Mouse (Mus musculus): ENCODE data around the gene 1700023F06Rik. TPM values are rescaled to one million over a fixed set of nuclear protein-coding genes. Genes with fewer than 3 reads are reported as not detected.
"Not testable (repeated sequence)": the region's sequence is repeated elsewhere in the genome, so short reads cannot be mapped to it uniquely, and the experiment has no call there.

Gene 1700023F06Rik
- total RNA-seq, 2 experiments from 2014 or later, result not detected

GRCm38 (mm10) chr11:103223444-103223843, 15.1 kb upstream of the 1700023F06Rik start:
- no peak for DNase-seq (ENCODE audit: low spot score in 2 of 2)

DNA sequence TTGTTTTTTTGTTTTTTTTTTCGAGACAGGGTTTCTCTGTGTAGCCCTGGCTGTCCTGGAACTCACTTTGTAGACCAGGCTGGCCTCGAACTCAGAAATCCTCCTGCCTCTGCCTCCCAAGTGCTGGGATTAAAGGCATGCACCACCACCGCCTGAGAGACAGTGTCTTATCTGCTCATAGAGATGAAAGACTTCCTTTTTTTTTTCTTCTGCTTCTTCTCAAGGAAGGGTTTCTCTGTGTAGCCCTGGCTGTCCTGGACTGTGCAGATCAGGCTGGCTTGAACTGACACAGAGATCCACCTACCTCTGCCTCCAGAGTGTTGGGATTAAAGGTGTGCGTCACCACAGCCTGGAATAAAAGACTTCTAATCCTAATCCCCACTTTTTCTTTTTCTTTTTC, 14.4 kb upstream of the 1700023F06Rik start:
- DNase-seq (ENCODE audit: low spot score in 2 of 2), result not testable (repeated sequence)

DNA sequence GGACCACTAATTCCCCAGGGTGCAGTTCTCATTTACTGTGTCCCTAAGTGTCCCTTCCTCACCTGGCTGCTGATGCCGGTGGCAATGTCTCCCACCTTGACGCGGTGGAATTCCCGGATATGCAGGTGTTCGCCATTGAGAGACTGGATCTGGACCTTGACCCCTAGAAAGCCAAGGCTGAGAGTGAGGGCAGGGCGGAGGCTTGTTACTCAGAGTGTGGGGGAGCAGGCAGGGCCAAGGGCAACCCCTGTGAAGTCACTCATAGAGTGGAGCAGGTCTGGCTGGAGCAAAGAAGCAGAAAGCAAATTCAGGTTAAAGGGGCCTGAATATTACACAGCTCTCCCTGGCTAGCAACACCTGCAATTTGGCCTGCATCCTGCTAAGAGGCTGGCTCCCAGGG, 13.1 kb upstream of the 1700023F06Rik start:
- DNase-seq (ENCODE audit: low spot score in 2 of 2), result no peak

DNA sequence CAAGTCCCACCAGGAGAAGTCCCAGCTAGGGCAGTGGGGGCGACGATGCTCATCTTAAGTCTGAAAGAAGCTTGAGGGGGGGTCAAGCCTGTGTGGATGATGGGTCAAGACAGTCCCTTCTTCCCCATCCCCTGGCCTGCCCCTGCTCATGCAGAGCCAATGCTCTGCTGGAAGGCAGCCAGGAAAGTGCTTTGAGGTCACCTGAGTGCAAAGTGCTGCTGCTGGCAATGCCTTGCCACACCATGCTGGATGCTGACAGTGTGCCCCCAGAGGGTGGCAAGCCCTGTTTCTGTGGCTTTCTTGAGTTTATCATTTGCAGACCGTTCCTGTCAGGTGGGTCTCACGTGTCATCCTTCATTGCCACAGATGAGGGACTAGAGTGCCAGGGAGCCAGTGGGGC, 11.6 kb upstream of the 1700023F06Rik start:
- DNase-seq (ENCODE audit: low spot score in 2 of 2), result no peak

DNA sequence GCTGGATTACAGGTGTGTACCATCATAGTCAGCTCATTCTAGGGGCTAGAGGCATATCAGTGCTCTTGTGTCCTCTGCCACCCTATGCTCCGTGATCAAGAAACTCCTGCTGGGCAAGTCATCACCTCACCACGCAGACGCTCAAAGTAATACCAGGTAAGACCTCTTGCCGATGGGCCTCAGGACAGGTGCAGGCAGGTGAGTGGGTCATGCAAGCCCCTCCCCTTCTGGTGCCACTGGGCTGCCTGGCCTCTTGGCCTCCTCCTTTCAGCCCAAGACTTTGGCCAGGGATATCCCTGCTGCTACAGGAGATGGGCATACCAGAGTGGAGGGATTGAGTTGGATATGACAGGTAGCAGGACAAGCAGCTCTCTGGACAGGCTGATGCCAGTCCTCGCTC, 10.9 kb upstream of the 1700023F06Rik start:
- no peak for DNase-seq (ENCODE audit: low spot score in 2 of 2)

GRCm38 (mm10) chr11:103218517-103218901, 10.2 kb upstream of the 1700023F06Rik start:
- DNase-seq (ENCODE audit: low spot score in 2 of 2), result no peak

DNA sequence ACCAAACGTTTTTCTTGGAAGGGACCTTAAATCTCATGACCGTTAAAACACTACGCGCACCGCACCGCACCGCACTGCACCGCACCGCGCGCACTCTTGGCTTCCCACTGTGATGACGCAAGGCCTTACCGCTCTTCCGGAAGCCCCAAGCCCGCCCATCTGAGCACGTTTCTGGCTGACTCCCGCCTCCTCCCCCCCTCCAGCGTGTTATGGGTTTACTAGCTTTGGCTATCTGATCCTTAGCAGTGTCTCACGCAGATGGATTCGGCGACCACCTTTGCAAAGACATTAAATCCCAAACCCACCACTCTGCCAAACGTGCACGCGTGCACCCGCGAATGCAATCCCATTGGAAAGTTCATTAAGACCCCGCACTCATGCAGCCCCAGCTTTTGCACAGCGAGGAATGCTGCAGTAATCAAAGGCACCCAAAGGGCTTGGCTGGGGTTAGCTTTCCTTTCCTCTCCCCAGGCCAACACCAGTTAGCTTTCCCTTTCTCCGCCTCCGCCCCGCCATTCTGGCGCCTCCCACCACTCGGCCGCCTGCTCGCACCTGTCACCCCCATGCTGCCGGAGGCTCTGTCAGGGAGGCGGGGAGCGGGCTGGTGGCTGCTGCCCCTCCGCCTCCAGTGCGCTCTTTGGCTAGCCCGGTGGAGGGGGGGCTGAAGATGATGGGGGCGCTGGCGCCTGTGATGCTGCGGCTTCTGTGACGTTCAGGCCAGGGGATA, 9.6 kb upstream of the 1700023F06Rik start, which contains the start of gene Spata32:
TSS of gene Spata32 (minus strand) at position 643 of the 727 bp plus-strand sequence.
- peak in 1 of 2 experiments; percentile 70 for DNase-seq (ENCODE audit: low spot score in 2 of 2)

- DNase-seq (ENCODE audit: low spot score in 2 of 2), result no peak
Measured at GRCm38 (mm10) chr11:103215355-103215754, 7.0 kb upstream of the 1700023F06Rik start.

GRCm38 (mm10) chr11:103213712-103214111, 5.4 kb upstream of the 1700023F06Rik start:
- DNase-seq (ENCODE audit: low spot score in 2 of 2), result no peak

DNA sequence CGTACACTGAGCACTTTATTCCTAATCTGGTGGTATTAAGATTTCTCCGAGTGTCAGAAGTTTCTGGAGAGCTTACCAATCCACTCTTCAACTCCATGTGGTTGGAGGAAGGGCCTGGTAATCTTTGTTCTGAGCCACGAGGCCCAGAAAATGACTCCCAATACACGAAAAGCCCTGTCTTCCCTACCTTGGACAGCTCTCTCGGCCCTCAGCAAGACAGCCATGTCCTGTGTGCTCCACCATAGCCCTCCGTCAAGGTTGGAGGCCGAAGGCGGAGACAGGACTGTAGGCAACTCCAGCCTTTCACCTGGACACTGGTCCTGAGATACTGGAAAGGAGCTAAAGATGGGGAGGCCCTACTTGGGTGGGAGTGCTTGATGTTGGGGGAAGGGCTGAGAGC, 1.9 kb upstream of the 1700023F06Rik start:
- DNase-seq (ENCODE audit: low spot score in 2 of 2), result no peak

DNA sequence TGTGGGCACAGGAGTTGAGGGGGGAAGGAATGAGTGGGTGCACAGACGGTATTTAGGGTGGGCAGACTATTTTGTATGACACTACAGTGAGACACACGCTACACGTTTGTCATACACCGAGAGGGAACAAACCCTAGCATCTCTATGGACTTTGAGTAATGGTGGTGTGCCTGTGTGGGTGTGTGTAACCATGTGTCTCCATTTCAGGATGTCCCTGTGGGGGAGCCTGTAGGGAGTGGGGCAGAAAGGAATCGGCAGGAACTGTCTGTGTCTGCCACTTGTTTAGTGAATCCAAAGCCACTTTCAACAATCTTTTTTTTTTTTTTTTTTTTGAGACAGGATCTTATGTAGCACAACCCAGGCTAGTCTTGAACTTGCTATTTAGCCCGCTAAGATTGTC, 2.2 kb downstream of the 1700023F06Rik start:
- no peak for DNase-seq (ENCODE audit: low spot score in 2 of 2)

GRCm38 (mm10) chr11:103202376-103202775, 6.0 kb downstream of the 1700023F06Rik start:
- DNase-seq (ENCODE audit: low spot score in 2 of 2), result no peak

GRCm38 (mm10) chr11:103201664-103202063, 6.7 kb downstream of the 1700023F06Rik start:
- DNase-seq (ENCODE audit: low spot score in 2 of 2), result peak in 1 of 2 experiments; percentile 59

DNA sequence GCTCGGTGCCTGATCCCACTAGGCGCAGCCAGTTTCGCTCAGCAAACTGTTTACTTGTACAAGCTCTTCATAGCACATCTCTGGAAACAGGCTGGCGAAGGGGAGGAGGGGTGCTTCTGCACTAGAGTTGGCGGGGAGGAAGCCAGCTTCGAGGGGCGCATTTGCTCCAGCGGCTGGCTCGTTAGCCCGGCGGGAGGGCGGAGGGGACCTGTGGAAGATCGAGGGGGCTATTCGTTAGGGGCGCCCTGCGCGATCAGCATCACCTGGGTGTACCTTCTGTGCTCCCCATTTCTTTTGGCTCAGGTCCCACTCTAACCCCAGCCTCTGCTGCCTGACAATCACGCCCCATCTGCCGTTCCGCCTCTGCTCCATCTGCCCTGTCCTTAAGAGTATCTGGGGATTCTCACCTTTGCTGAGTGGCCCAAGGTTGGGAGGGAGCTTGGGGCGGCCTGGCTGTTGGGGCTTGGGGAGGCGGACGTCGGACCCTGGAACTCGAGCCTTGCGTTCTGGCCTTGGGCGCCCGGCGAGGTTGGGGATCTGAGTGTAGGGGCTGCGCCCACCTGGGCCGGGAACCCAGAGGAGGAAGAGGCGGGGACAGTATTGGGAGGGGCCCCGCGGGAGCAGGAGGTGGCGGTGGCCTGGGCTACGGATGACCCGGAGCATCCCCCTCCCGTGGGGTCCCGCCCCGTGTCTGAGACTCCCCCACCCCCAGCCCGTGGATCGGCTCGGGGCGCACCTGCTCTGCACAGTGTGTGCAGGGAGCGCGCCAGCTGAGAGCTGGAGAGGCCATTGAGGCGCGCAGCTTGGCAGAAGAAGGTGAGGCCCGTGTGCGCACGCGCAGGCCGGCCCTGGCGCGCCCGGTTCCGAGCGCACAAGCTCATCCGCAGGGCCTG, 9.2 kb downstream of the 1700023F06Rik start:
- peak in 1 of 2 experiments; percentile 22 for DNase-seq (ENCODE audit: low spot score in 2 of 2)

DNA sequence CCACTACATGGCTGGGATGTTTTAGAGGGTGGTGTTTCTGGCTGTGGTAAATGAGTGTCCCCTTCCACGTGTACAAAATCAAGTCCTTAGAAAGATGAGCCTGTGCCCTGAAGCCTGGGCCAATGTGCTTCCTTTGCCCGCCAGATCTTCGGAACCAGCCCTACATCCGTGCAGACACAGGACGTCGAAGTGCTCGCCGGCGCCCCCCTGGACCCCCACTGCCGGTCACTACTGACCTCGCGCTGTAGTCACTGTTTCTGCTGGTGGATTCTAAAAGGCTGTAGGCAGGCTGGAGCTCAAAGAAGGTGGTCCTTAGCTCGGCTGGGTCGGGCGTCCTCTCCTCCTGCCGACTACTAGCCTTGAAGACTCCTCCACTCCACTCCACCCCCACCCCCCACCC, 10.0 kb downstream of the 1700023F06Rik start:
- DNase-seq (ENCODE audit: low spot score in 2 of 2), result peak in 1 of 2 experiments; percentile 13

DNA sequence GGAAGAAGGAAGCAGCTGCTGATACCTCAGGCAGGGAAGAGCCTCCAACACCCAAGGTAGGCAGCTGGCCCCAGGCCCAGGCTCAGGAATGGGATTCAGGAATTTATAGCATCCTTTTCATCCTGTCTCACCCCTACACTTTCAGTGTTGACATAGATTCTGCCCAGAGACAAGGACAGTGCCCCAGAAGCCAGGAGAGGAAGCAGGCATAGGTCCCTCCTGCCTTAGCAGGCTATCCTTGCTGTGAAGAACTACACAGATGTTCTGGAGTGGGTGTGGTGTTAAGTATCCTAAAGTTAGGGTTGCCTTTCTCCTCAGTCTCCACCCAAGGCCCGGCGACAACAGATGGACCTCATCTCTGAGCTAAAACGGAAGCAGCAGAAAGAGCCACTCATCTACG, 11.0 kb downstream of the 1700023F06Rik start:
- peak in 1 of 2 experiments; percentile 10 for DNase-seq (ENCODE audit: low spot score in 2 of 2)

GRCm38 (mm10) chr11:103195656-103196055, 12.7 kb downstream of the 1700023F06Rik start:
- no peak for DNase-seq (ENCODE audit: low spot score in 2 of 2)

DNA sequence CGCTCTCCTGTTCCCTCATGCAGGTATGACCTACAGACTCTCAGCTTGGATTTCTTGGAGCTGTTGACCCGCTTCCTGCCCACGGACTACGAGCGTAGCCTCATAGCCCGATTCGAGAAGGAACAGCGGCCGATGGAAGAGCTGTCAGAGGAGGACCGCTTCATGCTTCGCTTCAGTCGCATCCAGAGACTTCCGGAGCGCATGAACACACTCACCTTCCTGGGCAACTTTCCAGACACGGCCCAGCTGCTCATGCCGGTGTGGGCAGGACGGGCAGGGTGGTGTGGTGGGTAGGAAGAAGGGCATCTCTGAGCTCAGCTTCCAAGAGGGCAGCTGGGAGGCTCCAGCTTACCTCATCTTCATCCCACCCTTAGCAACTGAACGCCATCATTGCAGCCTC, 13.1 kb downstream of the 1700023F06Rik start:
- no peak for DNase-seq (ENCODE audit: low spot score in 2 of 2)

- no peak for DNase-seq (ENCODE audit: low spot score in 2 of 2)
Measured at GRCm38 (mm10) chr11:103193825-103194168, 14.6 kb downstream of the 1700023F06Rik start.

DNA sequence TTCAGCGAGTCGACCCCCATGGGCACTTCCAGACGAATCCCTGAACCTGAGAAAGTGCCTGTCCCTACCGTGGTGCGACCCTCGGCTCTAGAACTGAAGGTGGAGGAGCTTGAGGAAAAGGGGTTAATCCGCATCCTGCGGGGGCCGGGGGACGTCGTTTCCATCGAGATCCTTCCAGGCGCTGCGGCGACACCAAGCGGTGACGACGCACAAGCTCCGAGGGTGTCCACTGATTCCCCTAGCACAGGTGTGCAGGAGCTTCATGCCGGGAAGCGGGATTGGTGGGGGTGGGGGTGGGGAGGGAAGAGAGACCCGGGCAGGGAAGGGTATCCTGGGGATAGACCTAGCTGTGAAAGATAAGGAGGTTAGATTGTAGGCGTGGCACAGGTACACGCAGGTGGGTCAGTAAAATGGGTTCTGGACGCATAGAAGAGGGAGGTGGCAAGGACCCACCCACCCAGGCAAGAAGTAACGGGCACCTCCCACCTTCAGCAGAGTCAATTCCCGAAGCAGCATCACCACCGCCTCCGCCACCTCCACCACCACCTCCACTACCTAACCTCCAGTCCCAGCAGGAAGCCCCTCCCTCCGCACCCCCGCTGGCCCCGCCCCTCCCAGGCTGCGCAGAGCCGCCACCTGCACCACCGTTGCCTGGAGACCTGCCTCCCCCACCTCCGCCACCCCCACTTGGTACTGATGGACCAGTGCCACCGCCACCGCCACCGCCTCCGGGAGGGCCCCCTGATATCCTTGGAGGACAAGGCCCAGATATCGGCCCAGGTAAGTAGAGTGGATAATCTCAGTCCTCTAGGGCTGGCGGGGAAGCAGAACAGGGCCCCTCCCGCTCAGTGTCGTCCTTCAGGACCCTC, 15.2 kb downstream of the 1700023F06Rik start:
- no peak for DNase-seq (ENCODE audit: low spot score in 2 of 2)

All from gastrocnemius, postnatal 4 days (tissue).